ENCODE assay signal across 26 mouse cellular contexts in genomic region chr4:143352301-143352700, GRCm38 (mm10). TPM values are rescaled to one million over a fixed set of nuclear protein-coding genes. Genes with fewer than 3 reads are reported as not detected.
"Had no signal": no experiment of that assay in that cellular context is flagged by ENCODE, and none has a peak within 500 bp of the region (broad histone marks: within the 10 kb centered on the region; RNA-seq: fewer than 3 reads in every experiment).

No protein-coding gene starts in this region.

- DNase-seq: liver, postnatal 0 days; lung, adult 2 months; lung, postnatal 14 days; lung, postnatal 36 days; right cerebral cortex, postnatal 14 days; spleen, adult 18-20 months; thymus, adult 2 months; thymus, postnatal 25 days; thymus, postnatal 4 days had no signal

- H3K27ac ChIP-seq: lung, embryonic 15.5 days; macrophage; midbrain, embryonic 13.5 days; midbrain, embryonic 15.5 days; neural tube, embryonic 12.5 days had no signal

- ATAC-seq: liver, postnatal 0 days; lung, postnatal 0 days; midbrain, embryonic 13.5 days; midbrain, embryonic 15.5 days had no signal

- H3K9ac ChIP-seq: liver, postnatal 0 days; lung, embryonic 15.5 days; midbrain, embryonic 13.5 days; midbrain, embryonic 15.5 days; neural tube, embryonic 12.5 days had no signal

- H3K4me3 ChIP-seq: lung, embryonic 15.5 days; megakaryocyte, embryonic 14.5 days; midbrain, embryonic 13.5 days; midbrain, embryonic 15.5 days; neural tube, embryonic 12.5 days had no signal

- H3K4me2 ChIP-seq: lung, embryonic 15.5 days; midbrain, embryonic 11.5 days; midbrain, embryonic 13.5 days; midbrain, embryonic 15.5 days; neural tube, embryonic 12.5 days had no signal

- H3K9me3 ChIP-seq: lung, embryonic 15.5 days; midbrain, embryonic 13.5 days; midbrain, embryonic 15.5 days; neural tube, embryonic 12.5 days had no signal

- H3K36me3 ChIP-seq: lung, embryonic 15.5 days; midbrain, embryonic 13.5 days; midbrain, embryonic 15.5 days; neural tube, embryonic 12.5 days had no signal

- H3K4me1 ChIP-seq: megakaryocyte, embryonic 14.5 days had no signal

RNA-seq across cellular contexts. Expression of gene Lrrc38, which starts 2.7 kb away (rescaled TPM):
- total RNA-seq: megakaryocyte progenitor cell, adult 5-6 weeks; monocyte, adult 5-6 weeks; neutrophil, adult 5-6 weeks had no signal
- polyA plus RNA-seq: liver, postnatal 0 days; lung, postnatal 0 days; macrophage; small intestine, adult 2 months; stomach, embryonic 14.5 days had no signal

RNA-seq across cellular contexts. Expression of gene Pramel1, which starts 41.9 kb away (rescaled TPM):
- total RNA-seq: megakaryocyte progenitor cell, adult 5-6 weeks; midbrain, postnatal 0 days; monocyte, adult 5-6 weeks; neutrophil, adult 5-6 weeks had no signal
- polyA plus RNA-seq: liver, postnatal 0 days; lung, adult 2 months; lung, embryonic 15.5 days; lung, postnatal 0 days; macrophage; midbrain, embryonic 11.5 days; midbrain, embryonic 13.5 days; midbrain, embryonic 15.5 days; midbrain, postnatal 0 days; neural tube, embryonic 12.5 days; neural tube, embryonic 14.5 days; small intestine, adult 2 months; stomach, embryonic 14.5 days; stomach, embryonic 16.5 days; thymus, adult 2 months; urinary bladder, adult 2 months had no signal

RNA-seq across cellular contexts. Expression of gene Pdpn, which starts 52.9 kb away (rescaled TPM):
- total RNA-seq: megakaryocyte progenitor cell, adult 5-6 weeks; monocyte, adult 5-6 weeks; neutrophil, adult 5-6 weeks had no signal
